Comparison of ENCODE assay signal across 9 mouse cellular contexts in the genomic region with DNA sequence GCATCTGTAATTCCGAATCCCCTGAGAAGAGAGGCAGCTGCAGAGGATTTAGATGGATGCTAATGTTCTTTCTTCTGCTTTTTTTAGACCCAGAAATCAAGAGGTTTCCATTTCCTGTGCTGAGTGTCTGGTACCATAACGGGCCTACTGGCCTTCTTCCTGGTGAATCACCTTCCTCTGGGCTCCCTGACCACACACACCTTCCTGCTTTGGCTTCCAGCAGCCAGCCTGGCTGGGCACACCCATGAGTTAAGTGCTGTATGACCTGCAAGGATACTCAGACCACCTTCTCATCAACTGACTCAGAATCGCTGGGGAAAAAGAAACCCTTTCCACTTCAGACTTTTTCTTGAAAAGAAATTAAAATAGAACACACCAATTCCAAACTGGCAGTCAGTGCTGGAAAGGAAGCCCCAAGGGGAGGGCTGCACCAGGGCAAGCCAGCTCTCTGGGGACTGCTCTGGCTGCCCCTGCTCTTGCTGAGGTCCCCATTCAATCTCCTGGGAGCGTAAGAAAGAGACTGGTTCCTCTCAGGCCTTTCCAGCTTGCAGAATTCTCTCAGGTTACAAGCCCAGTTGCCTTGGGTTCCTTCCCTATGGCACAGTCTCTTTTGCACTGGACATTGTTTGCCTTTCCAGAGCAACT. TPM values are rescaled to one million over a fixed set of nuclear protein-coding genes. Genes with fewer than 3 reads are reported as not detected.
DNase-seq lines count a peak whose midpoint lies in the region; ATAC-seq lines count a peak whose summit lies in the region.
"Had no signal": no experiment of that assay in that cellular context is flagged by ENCODE, and none has a peak within 500 bp of the region (broad histone marks: within the 10 kb centered on the region; RNA-seq: fewer than 3 reads in every experiment).

No protein-coding gene starts in this region.

- no peak for ATAC-seq in liver, embryonic 11.5 days (replicated peaks; ENCODE audit: low FRiP score)
- no peak for ATAC-seq in midbrain, embryonic 15.5 days (replicated peaks)

- peak; percentile 28 for DNase-seq in adrenal gland, adult 2 months
- no peak for DNase-seq in adrenal gland, postnatal 25 days
- DNase-seq in 3134 (ENCODE audit: extremely low read depth, insufficient read length, low spot score), result peak; percentile 55
- DNase-seq in heart, adult 9 months (ENCODE audit: low spot score in 2 of 2), result peak; percentile 43 to 54
- DNase-seq in liver, embryonic 11.5 days (ENCODE audit: low spot score), result no peak
- no peak for DNase-seq in left cerebral cortex, postnatal 14 days (ENCODE audit: low spot score in 2 of 2)
- DNase-seq in cerebellum, postnatal 10 days, result no peak

- 58% methylated on average over 4 of the region's 4 CpGs for WGBS in liver, embryonic 11.5 days
- WGBS in midbrain, embryonic 15.5 days, result 63% methylated on average over 4 of the region's 4 CpGs

- no peaks in the 10 kb centered on the region for H3K27me3 ChIP-seq in liver, embryonic 11.5 days (replicated peaks; ENCODE audit: control insufficient read depth, insufficient read depth, low read length)
- no peaks in the 10 kb centered on the region for H3K27me3 ChIP-seq in midbrain, embryonic 15.5 days (replicated peaks)
- H3K27me3 ChIP-seq: lung, embryonic 15.5 days had no signal

- H3K27ac ChIP-seq in liver, embryonic 11.5 days (ENCODE audit: low read depth, low read length), result 0 out of 2 replicates have a peak overlapping the region, but pooled peaks have one; percentile 8
- H3K27ac ChIP-seq in midbrain, embryonic 15.5 days, result no peak overlapping the region
- H3K27ac ChIP-seq: lung, embryonic 15.5 days had no signal

- peaks cover 38% of the 10 kb centered on the region for H3K4me1 ChIP-seq in liver, embryonic 11.5 days (replicated peaks; ENCODE audit: control insufficient read depth, insufficient read depth, low read length)
- H3K4me1 ChIP-seq in midbrain, embryonic 15.5 days, result no peaks in the 10 kb centered on the region
- H3K4me1 ChIP-seq: lung, embryonic 15.5 days had no signal

- no peak overlapping the region for H3K4me2 ChIP-seq in liver, embryonic 11.5 days
- H3K4me2 ChIP-seq in midbrain, embryonic 15.5 days, result no peak overlapping the region
- H3K4me2 ChIP-seq: lung, embryonic 15.5 days had no signal

- H3K9me3 ChIP-seq in liver, embryonic 11.5 days (ENCODE audit: control insufficient read depth, low read length), result peaks cover 4% of the 10 kb centered on the region; the same call in 1 of the 2 replicates
- H3K9me3 ChIP-seq in midbrain, embryonic 15.5 days, result no peaks in the 10 kb centered on the region
- H3K9me3 ChIP-seq: lung, embryonic 15.5 days had no signal

- no peaks in the 10 kb centered on the region for H3K36me3 ChIP-seq in liver, embryonic 11.5 days (ENCODE audit: control insufficient read depth, insufficient read depth, low read length)
- H3K36me3 ChIP-seq in midbrain, embryonic 15.5 days (replicated peaks), result no peaks in the 10 kb centered on the region
- H3K36me3 ChIP-seq: lung, embryonic 15.5 days had no signal

- 0 out of 2 replicates have a peak overlapping the region, but pooled peaks have one; percentile 1 for H3K9ac ChIP-seq in liver, embryonic 11.5 days (ENCODE audit: low read depth, low read length)
- no peak overlapping the region for H3K9ac ChIP-seq in midbrain, embryonic 15.5 days
- H3K9ac ChIP-seq: lung, embryonic 15.5 days had no signal

- no peak overlapping the region for H3K4me3 ChIP-seq in liver, embryonic 11.5 days (ENCODE audit: low read depth, low read length)
- H3K4me3 ChIP-seq in midbrain, embryonic 15.5 days, result no peak overlapping the region
- H3K4me3 ChIP-seq: lung, embryonic 15.5 days had no signal

- intact Hi-C loops in left cerebral cortex, postnatal 14 days (cut with DNase I), result no loop called here

RNA-seq across cellular contexts. Expression of gene Endod1, which starts 15.7 kb away (rescaled TPM):
- 10 to 100 TPM; 15.0 to 18.9 TPM for total RNA-seq in adrenal gland, adult 2 months (2021)
- 29.0 and 32.5 TPM in 2 replicates for polyA plus RNA-seq in adrenal gland, adult 2 months (2012; rRNA removed)
- 13.3 and 14.0 TPM in 2 replicates for total RNA-seq in adrenal gland, postnatal 25 days (2021)
- polyA plus RNA-seq in liver, embryonic 11.5 days (2014; fragmentation: Nextera tagmentation; extraction: Ambion mirVana), result 19.4 and 20.3 TPM in 2 replicates
- 10 to 100 TPM; 46.4 to 47.2 TPM for total RNA-seq in left cerebral cortex, postnatal 14 days (2021)
- polyA plus RNA-seq in midbrain, embryonic 15.5 days (2015; fragmentation: Nextera tagmentation; extraction: Ambion mirVana), result 25.8 and 27.4 TPM in 2 replicates

Comparison
In these comparisons a context has a peak if more than half of its experiments do, and no peak if none do; other contexts are left out.
1. DNase-seq: peak in adrenal gland, adult 2 months (single experiment), 3134 (single experiment) and heart, adult 9 months (2 of 2); none in adrenal gland, postnatal 25 days (single experiment), liver, embryonic 11.5 days (single experiment), left cerebral cortex, postnatal 14 days (0 of 2) and cerebellum, postnatal 10 days (0 of 2).